Mouse (Mus musculus) kidney, embryonic 14.5 days (tissue): ENCODE results near the gene Fam169a. TPM values are rescaled to one million over a fixed set of nuclear protein-coding genes. Genes with fewer than 3 reads are reported as not detected.
"Not testable (repeated sequence)": the region's sequence is repeated elsewhere in the genome, so short reads cannot be mapped to it uniquely, and the experiment has no call there.

ENCODE experiments used
- ATAC-seq: fragments of 200-750 bp; cut with Nextera tagmentation; 2 replicates; pipeline ENCODE4 v1.8.0; 2017; ENCODE audit warnings: moderate number of reproducible peaks, mild to moderate bottlenecking, moderate TSS enrichment, moderate library complexity; ENCODE audit not compliant: low FRiP score, low TSS enrichment
- H3K27ac ChIP-seq: fragments of 300-500 bp; sonication (generic); 2 replicates; pipeline ENCODE4 v1.5.1; 2014; ENCODE audit warnings: low read depth, mild to moderate bottlenecking, low read length, moderate library complexity, mixed read lengths
- H3K27me3 ChIP-seq: fragments of 300-500 bp; sonication (generic); 2 replicates; pipeline ENCODE4 v1.6.1; 2014; ENCODE audit warnings: mild to moderate bottlenecking, low read length; ENCODE audit not compliant: control insufficient read depth, insufficient read depth
- H3K36me3 ChIP-seq: fragments of 300-500 bp; sonication (generic); 2 replicates; pipeline ENCODE4 v1.6.1; 2014; ENCODE audit warnings: low read length, mixed read lengths; ENCODE audit not compliant: control insufficient read depth, insufficient read depth
- H3K4me1 ChIP-seq: fragments of 300-500 bp; sonication (generic); 2 replicates; pipeline ENCODE4 v1.6.1; 2014; ENCODE audit warnings: low read length, mixed read lengths; ENCODE audit not compliant: control insufficient read depth, insufficient read depth
- H3K4me2 ChIP-seq: fragments of 300-500 bp; sonication (generic); replicated peaks from 2 replicates; pipeline ENCODE4 v1.6.1; 2014; ENCODE audit warnings: low read depth, mild to moderate bottlenecking, low read length
- H3K4me3 ChIP-seq: fragments of 300-500 bp; sonication (generic); 2 replicates; pipeline ENCODE4 v1.5.1; 2014; ENCODE audit warnings: mild to moderate bottlenecking, low read length
- H3K9ac ChIP-seq: fragments of 300-500 bp; sonication (generic); 2 replicates; pipeline ENCODE4 v1.6.1; 2014; ENCODE audit warnings: low read depth, mild to moderate bottlenecking, low read length, moderate library complexity
- H3K9me3 ChIP-seq: fragments of 300-500 bp; sonication (generic); 2 replicates; pipeline ENCODE4 v1.6.1; 2016; ENCODE audit warnings: low read length; ENCODE audit not compliant: control insufficient read depth
- WGBS: fragments of 180-500 bp; shearing (Covaris S2); extraction: QIAGEN DNeasy Blood & Tissue Kit; methylation state at CpG from one replicate; pipeline ENCODE4 v1.1.7; 2014; 5-methylcytosine and 5-hydroxymethylcytosine counted together
- polyA plus RNA-seq: library from polyadenylated mRNA; unstranded; fragments of >200 nt; fragmentation: Nextera tagmentation; extraction: Ambion mirVana; gene quantifications from 2 replicates; pipeline ENCODE4 v1.2.1, GENCODE M21; 2014

Gene Fam169a
- polyA plus RNA-seq, 1 experiment from 2014 or later, result 4.7 TPM

DNA sequence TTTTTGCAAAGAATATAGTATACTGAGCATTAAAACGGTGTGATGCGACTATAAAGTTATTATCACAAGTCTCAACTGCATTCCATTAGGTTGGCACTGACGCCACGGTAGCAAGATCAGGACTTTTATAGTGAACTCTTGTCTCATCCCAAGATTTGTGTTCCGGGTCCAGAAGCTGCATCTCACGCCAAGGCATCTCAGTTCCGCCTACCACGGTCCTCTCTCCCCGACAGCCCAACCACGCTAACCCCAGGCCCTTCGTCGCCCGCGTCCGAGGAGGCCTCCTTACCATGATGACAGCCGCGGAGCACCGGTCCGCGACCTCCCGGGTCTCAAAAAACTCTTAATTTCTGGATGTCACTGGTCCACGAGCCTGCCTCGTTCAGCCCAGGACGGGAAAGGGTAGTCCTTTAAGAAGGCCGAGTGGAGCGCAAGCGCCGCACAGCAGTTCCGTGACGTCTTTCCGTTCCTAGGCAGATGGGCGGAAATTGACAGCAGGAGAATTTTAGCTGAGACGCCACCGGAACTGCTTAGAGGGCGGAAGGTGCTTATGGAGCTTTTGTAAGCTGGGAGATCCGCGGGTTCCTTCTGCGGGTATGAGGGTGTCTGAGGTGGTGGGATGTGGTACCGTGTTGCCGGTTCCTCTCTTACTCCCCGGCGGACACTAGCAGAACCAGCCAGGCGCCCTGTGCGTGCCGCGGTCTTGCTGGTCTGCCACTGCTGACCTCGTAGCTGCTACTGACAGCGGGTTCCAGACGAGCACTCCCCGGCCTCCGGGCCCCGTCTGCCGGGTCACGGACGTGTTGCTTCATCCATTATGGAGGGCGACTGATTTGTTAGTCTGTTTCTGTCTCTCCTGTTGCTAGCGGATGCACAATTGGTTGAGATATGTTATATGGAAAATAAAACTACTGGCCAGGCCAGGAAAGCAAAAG is 70.6 kb downstream of the Fam169a start, which contains the start of the genes Gfm2 and Nsa2:
Gene Gfm2 (plus strand): TSS at position 472 of the 935 bp plus-strand sequence.
Gene Nsa2 (minus strand): TSS at position 472 of the 935 bp plus-strand sequence.
- Histone ChIP-seq H3K9me3 (no peaks in the 10 kb centered on the region), H3K36me3 (peaks cover 32% of the 10 kb centered on the region), H3K4me2 (peak within 1 kb of the TSS; percentile 78), H3K27ac (peak within 1 kb of the TSS; percentile 8; the same call in 1 of the 2 replicates), H3K9ac (peak within 1 kb of the TSS; percentile 68), H3K4me1 (peaks cover 10% of the 10 kb centered on the region; the same call in 1 of the 2 replicates), H3K4me3 (peak within 1 kb of the TSS; percentile 90), H3K27me3 (no peaks in the 10 kb centered on the region)
- under 1% methylated on average over 57 of the region's 57 CpGs for WGBS
- ATAC-seq, result peak; percentile 97

DNA sequence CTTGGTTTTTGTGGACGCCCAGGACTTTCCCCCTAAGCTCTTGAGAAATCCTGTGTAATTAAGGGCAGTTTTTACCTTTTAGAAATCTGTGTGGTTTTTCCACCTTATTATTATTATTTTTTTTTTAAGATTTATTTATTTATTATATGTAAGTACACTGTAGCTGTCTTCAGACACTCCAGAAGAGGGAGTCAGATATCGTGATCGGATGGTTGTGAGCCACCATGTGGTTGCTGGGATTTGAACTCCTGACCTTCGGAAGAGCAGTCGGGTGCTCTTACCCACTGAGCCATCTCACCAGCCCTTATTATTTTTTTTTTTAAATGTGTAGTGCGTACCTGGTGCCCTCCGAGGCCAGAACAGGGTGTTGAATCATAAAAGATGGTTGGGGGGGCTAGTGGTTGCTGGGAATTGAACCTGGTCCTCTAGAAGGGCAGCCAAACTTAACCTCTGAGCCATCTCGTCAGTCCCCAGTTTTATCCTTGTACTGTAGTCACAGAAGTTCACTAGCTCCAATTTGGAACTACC is 71.4 kb downstream of the Fam169a start:
- ATAC-seq, H3K27me3 ChIP-seq, H3K9me3 ChIP-seq, H3K4me1 ChIP-seq, H3K27ac ChIP-seq: not testable (repeated sequence)
- H3K36me3 ChIP-seq, result peaks cover 32% of the 10 kb centered on the region
- 32% methylated on average over 8 of the region's 8 CpGs for WGBS
- peak overlapping the region; percentile 90 for H3K4me3 ChIP-seq
- H3K4me2 ChIP-seq, result peak overlapping the region; percentile 45
- peak overlapping the region; percentile 68 for H3K9ac ChIP-seq

DNA sequence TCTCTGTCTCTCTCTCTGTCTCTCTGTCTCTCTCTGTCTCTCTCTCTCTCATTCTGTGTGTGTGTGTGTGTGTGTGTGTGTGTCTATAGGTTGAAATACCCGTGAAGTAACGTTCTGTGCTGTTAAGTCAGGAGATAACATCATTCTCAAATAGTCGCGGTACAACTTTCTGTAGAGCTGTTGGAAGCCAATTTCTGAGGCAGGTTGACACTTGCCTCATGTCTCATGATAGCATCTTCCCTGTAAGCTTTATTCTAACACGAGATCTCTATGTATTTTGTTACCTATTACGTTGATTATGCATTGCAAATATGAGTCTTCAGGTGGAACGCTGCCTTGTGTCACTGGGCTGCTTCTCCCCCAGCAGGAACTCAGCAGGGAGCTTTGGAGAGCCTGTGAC is 75.2 kb downstream of the Fam169a start:
- 90% methylated on average over 7 of the region's 7 CpGs for WGBS
- Histone ChIP-seq H3K36me3 (peaks cover 27% of the 10 kb centered on the region), H3K27me3 (no peaks in the 10 kb centered on the region), H3K9me3 (no peaks in the 10 kb centered on the region), H3K4me2 (no peak overlapping the region), H3K27ac (no peak overlapping the region), H3K9ac (no peak overlapping the region), H3K4me1 (peaks cover 7% of the 10 kb centered on the region; the same call in 1 of the 2 replicates), H3K4me3 (no peak overlapping the region)
- no peak for ATAC-seq

DNA sequence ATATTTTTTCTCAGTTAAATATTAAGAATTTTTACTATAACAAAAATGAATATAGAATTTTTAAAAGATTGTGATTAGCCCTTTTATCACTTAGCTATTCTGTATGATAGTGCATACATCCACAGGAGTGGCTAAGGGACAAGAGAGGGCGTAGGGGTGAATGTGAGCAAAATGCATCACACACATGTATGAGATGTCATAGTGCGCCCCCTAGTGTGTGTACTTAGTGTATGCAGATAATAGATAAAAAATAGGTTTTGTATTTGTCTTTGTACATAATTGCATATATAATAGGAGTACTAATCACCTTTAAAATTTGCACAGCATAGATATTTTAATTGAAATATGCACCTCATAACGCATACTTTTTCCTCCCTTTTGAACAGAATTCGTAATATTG is 78.7 kb downstream of the Fam169a start:
- H3K36me3 ChIP-seq, result peaks cover 55% of the 10 kb centered on the region
- WGBS, result 63% methylated on average over 4 of the region's 4 CpGs

DNA sequence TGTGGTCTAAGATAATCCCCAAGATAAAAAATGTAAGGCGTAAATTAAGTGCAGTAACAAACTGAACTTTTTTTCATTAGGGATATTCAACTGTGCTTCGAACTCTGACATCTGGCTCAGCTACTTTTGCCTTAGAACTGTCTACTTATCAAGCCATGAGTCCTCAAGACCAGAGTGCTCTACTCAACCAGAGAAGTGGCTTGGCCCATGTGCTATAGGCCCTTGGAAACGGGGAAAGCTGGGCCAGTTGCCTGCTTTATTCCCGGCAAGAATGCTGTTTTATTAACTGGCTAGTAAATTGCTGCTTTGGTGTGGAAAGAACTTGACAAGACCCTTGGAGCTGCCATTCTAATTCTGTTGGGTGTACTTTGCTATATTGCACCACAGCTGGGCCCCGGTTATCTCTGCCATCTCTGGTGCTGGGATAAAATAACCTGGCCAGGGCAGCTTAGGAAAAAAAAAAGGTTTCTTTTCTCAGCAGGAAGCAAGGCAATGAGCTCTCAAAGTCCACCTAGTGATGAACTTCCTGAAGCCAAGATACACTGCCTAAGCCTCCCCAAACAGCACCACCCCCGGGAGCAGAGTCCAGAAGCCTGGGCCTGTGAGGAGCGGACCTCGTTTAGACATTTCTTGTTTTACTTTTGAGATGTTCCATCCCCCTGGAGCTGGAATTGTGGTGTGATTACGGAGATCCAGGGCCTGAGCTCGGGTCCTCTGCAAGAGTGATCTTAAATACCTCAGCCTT is 108.6 kb downstream of the Fam169a start:
- no peak overlapping the region for H3K9ac ChIP-seq
- H3K36me3 ChIP-seq, result peaks cover 87% of the 10 kb centered on the region
- no peaks in the 10 kb centered on the region for H3K4me1 ChIP-seq
- WGBS, result 80% methylated on average over 10 of the region's 10 CpGs
- H3K27ac ChIP-seq, result no peak overlapping the region
- ATAC-seq, result no peak
- H3K27me3 ChIP-seq, result no peaks in the 10 kb centered on the region
- H3K9me3 ChIP-seq, result no peaks in the 10 kb centered on the region
- no peak overlapping the region for H3K4me2 ChIP-seq
- no peak overlapping the region for H3K4me3 ChIP-seq

More for the DNA sequence above, 78.7 kb downstream of the Fam169a start:
- Histone ChIP-seq H3K9me3 (no peaks in the 10 kb centered on the region), H3K4me2 (no peak overlapping the region), H3K27ac (no peak overlapping the region), H3K9ac (no peak overlapping the region), H3K4me3 (no peak overlapping the region), H3K27me3 (no peaks in the 10 kb centered on the region), H3K4me1 (no peaks in the 10 kb centered on the region)
- no peak for ATAC-seq

DNA sequence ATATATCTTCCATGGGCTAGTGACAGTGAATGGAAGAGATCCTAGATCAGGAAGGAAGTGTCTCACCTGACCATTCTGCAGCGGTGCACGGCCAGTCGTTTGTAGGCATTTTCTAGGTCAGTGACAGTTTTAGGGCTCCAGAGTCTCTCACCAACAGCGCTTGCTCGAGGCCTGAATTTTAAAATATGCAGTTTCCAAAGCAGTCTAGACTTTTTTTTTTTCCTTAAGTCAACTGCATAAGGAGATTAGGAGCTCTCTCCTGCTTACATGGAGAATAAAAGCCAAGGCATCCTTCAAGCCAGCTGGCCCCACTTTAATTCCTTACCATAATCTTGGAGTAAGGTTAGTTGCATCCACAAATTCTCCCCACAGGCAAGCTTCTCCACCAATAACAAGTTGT is 109.6 kb downstream of the Fam169a start:
- Histone ChIP-seq H3K4me1 (no peaks in the 10 kb centered on the region), H3K4me3 (no peak overlapping the region), H3K9me3 (no peaks in the 10 kb centered on the region), H3K4me2 (no peak overlapping the region), H3K27me3 (no peaks in the 10 kb centered on the region), H3K27ac (no peak overlapping the region), H3K36me3 (peaks cover 87% of the 10 kb centered on the region), H3K9ac (no peak overlapping the region)
- no peak for ATAC-seq
- 75% methylated on average over 5 of the region's 5 CpGs for WGBS

DNA sequence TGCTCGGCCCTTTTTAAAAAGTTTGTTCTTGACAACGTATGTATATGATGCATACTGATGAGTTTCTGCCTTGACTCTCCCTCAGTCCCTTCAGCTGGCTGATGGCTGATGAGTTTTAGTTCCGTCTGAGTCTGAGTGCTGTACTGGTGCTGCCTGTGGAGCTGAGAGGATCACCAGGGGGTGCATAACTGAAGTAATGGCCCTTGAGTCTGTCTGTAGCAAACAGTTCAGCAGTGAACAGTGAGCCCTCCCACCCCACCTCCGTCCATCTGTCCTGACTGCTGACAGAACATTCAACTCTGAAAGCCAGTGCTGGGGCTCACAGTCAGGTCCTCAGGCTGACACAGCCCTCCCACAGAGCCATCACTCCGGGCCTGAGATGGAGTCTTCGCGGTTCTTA is 111.9 kb downstream of the Fam169a start:
- Histone ChIP-seq H3K4me1 (no peaks in the 10 kb centered on the region), H3K4me3 (no peak overlapping the region), H3K27ac (no peak overlapping the region), H3K4me2 (no peak overlapping the region), H3K9me3 (no peaks in the 10 kb centered on the region), H3K9ac (no peak overlapping the region), H3K27me3 (no peaks in the 10 kb centered on the region), H3K36me3 (peaks cover 67% of the 10 kb centered on the region)
- 87% methylated on average over 7 of the region's 7 CpGs for WGBS
- ATAC-seq, result no peak

DNA sequence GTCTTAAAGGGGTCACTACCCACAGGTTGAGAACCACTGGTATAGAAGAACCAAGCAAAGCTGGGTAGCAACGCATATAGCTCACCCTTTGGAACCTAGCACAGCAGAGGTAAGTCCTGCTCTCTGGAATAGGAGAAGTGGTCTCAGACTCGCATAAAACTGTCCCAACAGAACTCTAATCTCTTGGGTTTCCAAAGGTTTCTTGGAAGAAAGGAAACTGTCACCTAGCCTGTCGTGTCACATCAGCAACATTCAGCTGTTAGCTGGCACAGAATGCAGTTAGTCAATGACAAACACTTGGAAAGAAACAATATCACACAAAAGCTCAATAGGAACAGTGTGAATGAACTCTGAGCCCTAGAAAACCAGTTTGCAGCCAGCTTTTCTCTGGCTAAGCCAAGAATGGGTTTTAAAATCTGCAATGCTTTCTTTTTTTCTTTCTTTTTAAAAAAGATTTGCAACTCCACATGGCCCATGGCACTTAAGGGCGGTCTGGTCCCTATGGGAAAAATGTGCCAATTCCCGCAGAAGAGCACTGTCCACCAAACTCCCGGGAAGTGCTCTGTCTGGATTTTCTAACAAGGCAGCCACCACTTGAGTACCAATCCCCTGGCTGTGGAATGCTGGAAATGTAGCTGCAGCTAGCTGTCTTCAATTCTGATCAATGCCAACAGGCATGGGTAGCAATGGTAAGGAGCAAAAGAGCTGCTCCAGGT is 113.2 kb downstream of the Fam169a start:
- Histone ChIP-seq H3K4me1 (no peaks in the 10 kb centered on the region), H3K4me3 (no peak overlapping the region), H3K4me2 (no peak overlapping the region), H3K9ac (no peak overlapping the region), H3K27ac (no peak overlapping the region), H3K27me3 (no peaks in the 10 kb centered on the region), H3K36me3 (peaks cover 53% of the 10 kb centered on the region), H3K9me3 (no peaks in the 10 kb centered on the region)
- 86% methylated on average over 6 of the region's 6 CpGs for WGBS
- no peak for ATAC-seq
